Mouse (Mus musculus) heart, adult 2 months (tissue): Measurements from ENCODE around the gene Plin1. TPM values are rescaled to one million over a fixed set of nuclear protein-coding genes. Genes with fewer than 3 reads are reported as not detected.

ENCODE experiments used
- DNase-seq, 2 experiments: peaks; one replicate each; pipeline ENCODE4 v3.0.0; 2021
- H3K27ac ChIP-seq: fragments of 200-600 bp; 2 replicates; pipeline ENCODE4 v1.8.1; 2022
- H3K27me3 ChIP-seq: fragments of 200-500 bp; 2 replicates; pipeline ENCODE4 v1.6.1; 2012; ENCODE audit warnings: mild to moderate bottlenecking, low read length, inconsistent platforms, mixed read lengths; ENCODE audit not compliant: control insufficient read depth, insufficient read depth
- H3K36me3 ChIP-seq: fragments of 200-500 bp; 2 replicates; pipeline ENCODE4 v1.6.1; 2012; ENCODE audit warnings: low read length, inconsistent platforms; ENCODE audit not compliant: control insufficient read depth, insufficient read depth
- H3K4me1 ChIP-seq: fragments of 200-500 bp; 2 replicates; pipeline ENCODE4 v1.6.1; 2011; ENCODE audit warnings: low read length; ENCODE audit not compliant: control insufficient read depth, insufficient read depth
- H3K4me3 ChIP-seq: fragments of 200-600 bp; 2 replicates; pipeline ENCODE4 v1.8.1; 2022
- H3K79me2 ChIP-seq: fragments of 200-500 bp; replicated peaks from 2 replicates; pipeline ENCODE4 v1.6.1; 2012; ENCODE audit warnings: mild to moderate bottlenecking, inconsistent platforms, low read length, moderate library complexity, mixed read lengths; ENCODE audit not compliant: control insufficient read depth, insufficient read depth
- H3K9ac ChIP-seq: fragments of 200-500 bp; 2 replicates; pipeline ENCODE4 v1.6.1; 2012; ENCODE audit warnings: low read depth, mild to moderate bottlenecking, control low read depth, inconsistent platforms, low read length, mixed read lengths
- CTCF ChIP-seq: fragments of 200-600 bp; IDR thresholded peaks from 2 replicates; pipeline ENCODE4 v1.8.1; 2022; ENCODE audit warnings: antibody characterized with exemption, mild to moderate bottlenecking, moderate library complexity
- EP300 ChIP-seq: fragments of 200-500 bp; IDR thresholded peaks from 2 replicates; pipeline ENCODE4 v1.6.1; 2011; ENCODE audit warnings: low read depth, low read length, control low read depth; ENCODE audit not compliant: insufficient read depth
- POLR2A ChIP-seq: fragments of 200-500 bp; IDR thresholded peaks from 2 replicates; pipeline ENCODE4 v1.6.1; 2011; ENCODE audit warnings: mild to moderate bottlenecking, low read depth, low read length, control low read depth; ENCODE audit not compliant: insufficient read depth
- WGBS: fragments of 180-500 bp; shearing (Covaris S2); methylation state at CpG from one replicate; pipeline ENCODE4 v1.1.7; 2018; 5-methylcytosine and 5-hydroxymethylcytosine counted together
- intact Hi-C: fragments of 180-260 bp; cut with DNase I; formaldehyde crosslinking; loops from one replicate; pipeline ENCODE4 v1.15.1; 2025
- polyA plus RNA-seq: library from polyadenylated mRNA; depleted of rRNA; stranded (reverse); fragments of >200 nt; gene quantifications from 2 replicates; pipeline ENCODE4 v1.2.3, GENCODE M21; 2012
- total RNA-seq, 2 experiments: library from RNA; stranded (reverse); gene quantifications; 2 replicates each; pipeline ENCODE4 v1.2.3; 2021

Gene Plin1
- total and polyA plus RNA-seq, 3 experiments: 6.8 to 55.2 (median 10.4) TPM

GRCm38 (mm10) chr7:79742277-79742658, 9.6 kb upstream of the Plin1 start:
- H3K4me3 ChIP-seq: peak overlapping the region; percentile 73
- H3K9ac ChIP-seq: peak overlapping the region; percentile 67; the same call in 1 of the 2 replicates
- intact Hi-C loops: no loop called here
- H3K27ac ChIP-seq: no peak overlapping the region
- H3K27me3 ChIP-seq: no peaks in the 10 kb centered on the region
- WGBS: 20% methylated on average over 11 of the region's 11 CpGs
- peaks cover 2% of the 10 kb centered on the region; the same call in 1 of the 2 replicates for H3K4me1 ChIP-seq
- H3K79me2 ChIP-seq: no peaks in the 10 kb centered on the region
- DNase-seq: no peak
- TF ChIP-seq POLR2A: no peak
- TF ChIP-seq CTCF: no peak
- no peak for TF ChIP-seq EP300
- no peaks in the 10 kb centered on the region for H3K36me3 ChIP-seq

- Histone ChIP-seq H3K36me3 (no peaks in the 10 kb centered on the region), H3K79me2 (no peaks in the 10 kb centered on the region), H3K27ac (no peak overlapping the region), H3K4me1 (peaks cover 2% of the 10 kb centered on the region; the same call in 1 of the 2 replicates), H3K27me3 (no peaks in the 10 kb centered on the region), H3K9ac (no peak overlapping the region), H3K4me3 (no peak overlapping the region)
- WGBS: 76% methylated on average over 4 of the region's 4 CpGs
- no peak for TF ChIP-seq CTCF
- TF ChIP-seq POLR2A: no peak
- no peak for TF ChIP-seq EP300
- intact Hi-C loops: no loop called here
- DNase-seq: no peak
Observed at GRCm38 (mm10) chr7:79740279-79740678, 7.6 kb upstream of the Plin1 start.

DNA sequence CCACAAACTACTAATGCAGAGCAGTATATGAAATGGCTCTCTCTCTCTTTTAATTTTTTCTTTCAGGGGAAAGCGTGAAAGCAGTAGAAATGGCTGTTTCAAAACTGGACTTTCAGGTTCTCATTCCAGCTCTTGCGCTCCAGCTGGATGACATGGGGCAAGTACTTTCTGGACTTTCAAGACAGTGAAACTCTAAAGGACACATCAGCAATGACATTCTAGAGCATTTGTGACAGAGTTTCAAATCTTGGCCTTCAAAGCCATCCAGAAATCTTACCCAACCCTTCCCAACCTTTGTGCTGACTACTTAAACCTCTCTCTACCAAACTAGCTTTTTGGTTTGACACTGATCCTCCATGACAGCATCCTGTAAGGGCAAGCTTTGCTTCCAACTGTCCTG, 6.2 kb upstream of the Plin1 start:
- no peak overlapping the region for H3K27ac ChIP-seq
- 92% methylated on average over 2 of the region's 2 CpGs for WGBS
- H3K27me3 ChIP-seq: no peaks in the 10 kb centered on the region
- H3K4me3 ChIP-seq: no peak overlapping the region
- no peaks in the 10 kb centered on the region for H3K79me2 ChIP-seq
- TF ChIP-seq POLR2A (no peak), CTCF (no peak), EP300 (no peak)
- DNase-seq: no peak
- intact Hi-C loops: no loop called here
- peaks cover 2% of the 10 kb centered on the region for H3K4me1 ChIP-seq
- no peak overlapping the region for H3K9ac ChIP-seq
- H3K36me3 ChIP-seq: no peaks in the 10 kb centered on the region

GRCm38 (mm10) chr7:79736511-79736910, 3.8 kb upstream of the Plin1 start:
- no peaks in the 10 kb centered on the region for H3K27me3 ChIP-seq
- H3K9ac ChIP-seq: no peak overlapping the region
- intact Hi-C loops: no loop called here
- no peak for DNase-seq
- H3K27ac ChIP-seq: no peak overlapping the region
- 86% methylated on average over 14 of the region's 14 CpGs for WGBS
- no peak overlapping the region for H3K4me3 ChIP-seq
- no peaks in the 10 kb centered on the region; the same call in 1 of the 2 replicates for H3K4me1 ChIP-seq
- no peaks in the 10 kb centered on the region for H3K79me2 ChIP-seq
- H3K36me3 ChIP-seq: no peaks in the 10 kb centered on the region
- no peak for TF ChIP-seq CTCF
- no peak for TF ChIP-seq POLR2A
- no peak for TF ChIP-seq EP300

- H3K4me1 ChIP-seq: no peaks in the 10 kb centered on the region; the same call in 1 of the 2 replicates
- no peak overlapping the region for H3K9ac ChIP-seq
- 31% methylated on average over 8 of the region's 8 CpGs for WGBS
- H3K36me3 ChIP-seq: no peaks in the 10 kb centered on the region
- no peak overlapping the region for H3K4me3 ChIP-seq
- TF ChIP-seq POLR2A (no peak), EP300 (no peak), CTCF (no peak)
- intact Hi-C loops: no loop called here
- no peak overlapping the region; the same call in 1 of the 2 replicates for H3K27ac ChIP-seq
- H3K27me3 ChIP-seq: no peaks in the 10 kb centered on the region
- DNase-seq: peak; percentile 62 to 76
- H3K79me2 ChIP-seq: no peaks in the 10 kb centered on the region
Observed at GRCm38 (mm10) chr7:79734563-79734962, 1.9 kb upstream of the Plin1 start.

DNA sequence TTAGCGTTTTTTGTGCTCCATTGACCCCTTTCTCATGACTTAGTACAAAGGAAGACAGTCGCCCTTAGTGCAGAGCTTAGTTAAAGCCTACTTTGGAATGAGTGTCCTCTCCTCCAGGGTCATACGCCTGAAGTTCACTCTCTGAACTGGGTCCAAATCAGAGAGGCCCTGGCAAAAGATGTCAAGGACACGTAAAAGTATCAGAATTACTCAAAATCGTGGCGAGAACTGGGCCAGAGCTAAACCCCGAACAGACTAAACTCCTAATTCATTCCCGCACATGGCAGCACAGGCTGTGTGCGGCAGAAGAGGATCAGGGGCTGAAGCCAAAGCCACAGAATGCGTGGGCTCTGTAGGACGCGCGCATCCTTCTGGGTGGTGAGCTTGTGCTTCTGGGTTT, 1.3 kb downstream of the Plin1 start:
- Histone ChIP-seq H3K36me3 (no peaks in the 10 kb centered on the region), H3K4me3 (no peak overlapping the region), H3K27me3 (no peaks in the 10 kb centered on the region), H3K27ac (no peak overlapping the region), H3K9ac (no peak overlapping the region), H3K79me2 (no peaks in the 10 kb centered on the region), H3K4me1 (no peaks in the 10 kb centered on the region; the same call in 1 of the 2 replicates)
- DNase-seq: no peak
- 85% methylated on average over 13 of the region's 13 CpGs for WGBS
- TF ChIP-seq POLR2A: no peak
- no peak for TF ChIP-seq CTCF
- no peak for TF ChIP-seq EP300
- intact Hi-C loops: loop anchor here (2.0 kb wide), 1 partner anchor 55 kb away; no protein-coding TSS in a partner anchor
